Mouse (Mus musculus): ENCODE results near the gene H2afv.
A peak's percentile ranks its signal among the peaks of the same experiment; 100 is the strongest.

Gene H2afv

GRCm38 (mm10) chr11:6444077-6444853 lies at the start of gene H2afv:
H2afv (minus strand) TSS chr11:6444443.
- DNase-seq (ENCODE audit: low spot score): peak; percentile 99

- DNase-seq (ENCODE audit: low spot score): no peak
These were observed 45.7 kb upstream of the H2afv start for GRCm38 (mm10) chr11:6489691-6490503.

- no peak for DNase-seq (ENCODE audit: low spot score)
These were observed 45.0 kb upstream of the H2afv start for GRCm38 (mm10) chr11:6489257-6489656.

GRCm38 (mm10) chr11:6488041-6488684 lies 43.9 kb upstream of the H2afv start:
- no peak for DNase-seq (ENCODE audit: low spot score)

- no peak for DNase-seq (ENCODE audit: low spot score)
These were observed 43.3 kb upstream of the H2afv start for GRCm38 (mm10) chr11:6487496-6487895.

GRCm38 (mm10) chr11:6486916-6487315 lies 42.7 kb upstream of the H2afv start:
- DNase-seq (ENCODE audit: low spot score): no peak

GRCm38 (mm10) chr11:6484244-6484959 lies 40.2 kb upstream of the H2afv start:
- no peak for DNase-seq (ENCODE audit: low spot score)

GRCm38 (mm10) chr11:6483103-6483502 lies 38.9 kb upstream of the H2afv start:
- DNase-seq (ENCODE audit: low spot score): no peak

- DNase-seq (ENCODE audit: low spot score): no peak
These were observed 37.5 kb upstream of the H2afv start for GRCm38 (mm10) chr11:6481669-6482185.

GRCm38 (mm10) chr11:6480681-6481405 lies 36.6 kb upstream of the H2afv start:
- no peak for DNase-seq (ENCODE audit: low spot score)

- no peak for DNase-seq (ENCODE audit: low spot score)
These were observed 35.9 kb upstream of the H2afv start for GRCm38 (mm10) chr11:6480191-6480590.

GRCm38 (mm10) chr11:6479231-6479630 lies 35.0 kb upstream of the H2afv start:
- DNase-seq (ENCODE audit: low spot score): no peak

- no peak for DNase-seq (ENCODE audit: low spot score)
These were observed 33.1 kb upstream of the H2afv start for GRCm38 (mm10) chr11:6477350-6477749.

- no peak for DNase-seq (ENCODE audit: low spot score)
These were observed 32.6 kb upstream of the H2afv start for GRCm38 (mm10) chr11:6476876-6477275.

GRCm38 (mm10) chr11:6475867-6476484 lies 31.7 kb upstream of the H2afv start, which contains the start of gene Purb:
Purb (minus strand) TSS chr11:6475917.
- DNase-seq (ENCODE audit: low spot score): peak; percentile 85

GRCm38 (mm10) chr11:6474874-6475731 lies 30.9 kb upstream of the H2afv start:
- DNase-seq (ENCODE audit: low spot score): no peak

- DNase-seq (ENCODE audit: low spot score): no peak
These were observed 30.1 kb upstream of the H2afv start for GRCm38 (mm10) chr11:6474381-6474780.

GRCm38 (mm10) chr11:6472076-6472475 lies 27.8 kb upstream of the H2afv start:
- no peak for DNase-seq (ENCODE audit: low spot score)

- no peak for DNase-seq (ENCODE audit: low spot score)
These were observed 27.2 kb upstream of the H2afv start for GRCm38 (mm10) chr11:6471493-6471892.

- no peak for DNase-seq (ENCODE audit: low spot score)
These were observed 26.8 kb upstream of the H2afv start for GRCm38 (mm10) chr11:6471054-6471453.
